Mouse (Mus musculus) cerebellum, adult 2 months (tissue): ENCODE results near the gene Snx4.

ENCODE experiments used
- CTCF ChIP-seq: fragments of 200-500 bp; IDR thresholded peaks from 2 replicates; pipeline ENCODE4 v1.5.1; 2011; ENCODE audit warnings: low read depth, mild to moderate bottlenecking, control low read depth, low read length, moderate library complexity, borderline replicate concordance; ENCODE audit not compliant: insufficient read depth
- POLR2A ChIP-seq: fragments of 200-500 bp; IDR thresholded peaks from 2 replicates; pipeline ENCODE4 v1.6.1; 2011; ENCODE audit warnings: low read length, control low read depth, borderline replicate concordance; ENCODE audit not compliant: insufficient read depth

GRCm38 (mm10) chr16:33210812-33211211, 40.4 kb upstream of the Snx4 start:
- TF ChIP-seq CTCF, result no peak
- no peak for TF ChIP-seq POLR2A
